Mouse (Mus musculus): ENCODE measurements around the gene Stk38.
"Not testable (repeated sequence)": the region's sequence is repeated elsewhere in the genome, so short reads cannot be mapped to it uniquely, and the experiment has no call there.

Gene Stk38

DNA sequence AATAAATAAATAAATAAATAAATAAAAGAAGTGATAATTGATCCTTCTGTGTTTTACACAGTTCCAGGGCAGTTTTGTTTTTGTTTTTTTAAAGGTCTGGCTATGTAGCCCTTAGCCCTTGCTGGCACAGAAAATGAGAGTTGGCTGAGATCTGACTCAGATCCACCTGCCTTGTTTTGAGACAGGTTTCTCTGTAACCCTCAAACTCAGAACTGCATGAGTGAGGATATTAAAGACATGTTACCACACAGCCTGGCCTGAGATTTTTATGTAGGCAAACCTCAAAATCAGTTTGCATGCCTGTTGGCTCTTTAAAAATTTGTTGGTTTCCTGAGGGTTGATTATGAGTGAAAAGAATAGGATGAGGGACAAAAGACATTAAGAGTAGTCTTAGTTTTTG lies 27.7 kb upstream of the Stk38 start:
- DNase-seq (ENCODE audit: low spot score in 2 of 2): no peak

DNA sequence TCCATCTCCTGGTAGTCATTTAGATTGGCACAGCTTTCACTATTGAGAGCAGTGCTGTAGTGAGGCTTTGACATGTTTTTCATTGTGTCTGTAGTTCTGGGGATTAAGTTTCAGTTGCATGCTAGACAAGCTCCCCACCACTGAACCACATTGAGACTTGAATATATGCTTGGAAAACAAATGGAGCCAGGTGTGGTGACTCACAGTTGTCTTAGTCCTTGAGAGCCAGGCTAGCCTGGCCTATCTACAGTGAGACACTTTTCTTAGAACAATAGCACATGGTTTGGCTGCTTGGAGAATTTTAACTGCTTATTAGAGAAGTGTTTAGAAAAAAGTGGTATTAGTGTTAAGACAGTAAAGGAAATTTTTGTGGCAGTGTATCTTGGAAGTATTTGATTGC lies 26.5 kb upstream of the Stk38 start:
- no peak for DNase-seq (ENCODE audit: low spot score in 2 of 2)

DNA sequence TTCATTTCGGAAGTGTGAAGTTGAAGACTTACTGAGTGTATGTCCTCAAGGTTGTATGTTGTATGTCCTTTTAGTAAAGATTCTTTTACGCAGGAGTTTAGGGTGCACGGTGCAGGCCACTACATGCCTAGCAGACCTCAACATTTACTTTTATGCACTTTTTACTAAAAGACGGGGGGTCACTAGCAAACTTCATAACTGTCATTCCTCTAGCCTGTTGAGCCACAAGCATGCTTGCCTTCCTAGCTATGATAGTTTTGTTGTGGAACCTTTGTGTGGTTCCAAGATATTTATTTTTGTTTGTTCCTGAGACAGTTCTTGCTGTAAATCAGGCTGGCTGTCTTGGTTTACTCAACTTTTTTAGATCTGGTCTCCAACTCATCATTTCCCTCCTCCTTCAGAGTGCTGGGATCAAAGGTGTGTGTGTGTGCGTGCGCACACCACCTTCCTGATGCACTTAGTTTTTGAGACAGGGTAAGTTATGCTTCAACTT lies 25.8 kb upstream of the Stk38 start:
- no peak for DNase-seq (ENCODE audit: low spot score in 2 of 2)

DNA sequence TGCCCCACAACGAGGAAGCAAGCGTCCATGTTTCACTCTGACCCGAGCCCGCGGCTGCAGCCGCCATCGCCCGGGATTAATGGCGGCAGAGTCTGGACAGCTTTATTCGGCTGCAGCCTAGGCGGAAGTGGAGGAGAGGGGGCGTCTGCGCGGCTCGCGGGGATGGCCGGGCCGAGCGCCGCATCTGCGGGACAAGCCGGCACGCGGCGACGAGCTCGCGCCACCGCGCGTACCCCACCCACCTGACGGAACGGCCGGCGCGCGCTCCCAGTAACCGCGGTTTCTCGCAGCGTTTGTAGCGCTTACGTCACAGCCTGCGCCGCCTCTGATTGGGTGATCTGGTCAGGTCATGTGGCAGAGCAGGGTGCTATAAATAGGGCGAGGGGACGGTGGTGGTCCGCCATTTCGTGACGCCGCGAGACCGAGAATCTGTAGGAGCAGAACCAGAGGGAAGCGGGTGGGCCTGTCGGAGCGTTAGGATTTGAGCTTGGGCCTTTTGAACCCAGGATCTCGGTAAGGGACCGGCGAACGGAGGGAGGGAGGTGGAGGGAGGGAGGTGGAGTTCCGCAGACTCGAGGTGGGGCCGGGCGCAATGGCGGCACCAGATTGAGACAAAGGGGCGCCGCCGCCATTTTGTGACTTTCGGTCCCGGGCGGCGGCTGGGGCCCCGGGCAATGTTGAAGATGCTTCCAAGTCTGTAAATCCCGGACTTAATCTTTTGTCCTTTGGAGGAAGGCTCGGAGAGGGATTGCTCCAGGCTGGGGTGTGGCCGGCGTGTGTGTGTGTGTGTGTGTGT lies 24.7 kb upstream of the Stk38 start, which contains the start of gene Srsf3:
Gene Srsf3 (plus strand): TSS at position 355 of the 796 bp plus-strand sequence.
- peak; percentile 97 to 100 for DNase-seq (ENCODE audit: low spot score in 2 of 2)

DNA sequence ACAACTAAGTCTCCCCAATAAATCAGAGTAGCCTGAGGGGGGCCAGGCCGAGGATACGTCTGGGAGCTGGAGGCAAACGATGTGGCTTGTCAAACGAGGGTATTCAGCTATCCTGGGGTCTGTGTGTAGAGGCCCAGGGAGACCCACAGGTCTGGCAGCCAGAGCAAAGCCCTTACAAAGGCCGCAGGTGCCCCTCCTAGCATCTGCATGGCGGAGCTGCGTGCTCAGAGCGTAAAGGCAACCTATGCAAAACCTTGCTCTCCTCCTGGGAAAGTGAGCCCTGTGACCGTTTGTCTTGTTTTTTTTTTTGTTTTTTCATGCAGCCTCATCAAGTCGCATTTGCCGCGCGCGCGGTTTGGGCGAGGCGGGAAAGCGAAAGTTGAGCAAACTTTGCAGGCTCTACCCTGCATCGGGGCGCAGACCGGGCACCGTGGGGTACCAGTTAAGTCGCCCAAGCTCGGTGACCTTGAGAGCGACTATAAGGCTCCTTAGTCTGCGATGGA lies 24.0 kb upstream of the Stk38 start:
- no peak for DNase-seq (ENCODE audit: low spot score in 2 of 2)

DNA sequence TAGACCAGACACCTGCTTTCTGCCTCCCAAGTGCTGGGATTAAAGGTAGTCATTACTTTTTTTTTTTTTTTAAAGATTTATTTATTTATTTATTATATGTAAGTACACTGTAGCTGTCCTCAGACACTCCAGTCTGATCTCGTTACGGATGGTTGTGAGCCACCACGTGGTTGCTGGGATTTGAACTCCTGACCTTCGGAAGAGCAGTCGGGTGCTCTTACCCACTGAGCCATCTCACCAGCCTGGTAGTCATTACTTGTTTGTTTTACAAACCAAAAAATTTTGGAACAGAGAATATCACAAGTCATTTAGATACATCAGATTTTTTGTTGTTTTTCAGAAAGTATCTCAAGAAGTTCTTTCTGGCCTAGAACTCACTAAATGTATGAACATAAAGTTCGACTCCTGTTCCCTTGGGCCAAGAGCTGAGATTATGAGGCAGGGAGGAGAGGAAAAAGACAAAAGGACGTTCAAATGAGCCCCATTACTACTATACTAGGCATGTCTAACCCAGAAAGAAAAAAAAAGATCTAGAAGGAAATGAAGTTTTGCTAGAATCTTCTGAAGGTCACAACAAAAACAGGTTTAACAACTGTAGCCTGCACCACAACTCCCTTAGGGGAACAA lies 23.4 kb upstream of the Stk38 start:
- DNase-seq (ENCODE audit: low spot score in 2 of 2): not testable (repeated sequence)

DNA sequence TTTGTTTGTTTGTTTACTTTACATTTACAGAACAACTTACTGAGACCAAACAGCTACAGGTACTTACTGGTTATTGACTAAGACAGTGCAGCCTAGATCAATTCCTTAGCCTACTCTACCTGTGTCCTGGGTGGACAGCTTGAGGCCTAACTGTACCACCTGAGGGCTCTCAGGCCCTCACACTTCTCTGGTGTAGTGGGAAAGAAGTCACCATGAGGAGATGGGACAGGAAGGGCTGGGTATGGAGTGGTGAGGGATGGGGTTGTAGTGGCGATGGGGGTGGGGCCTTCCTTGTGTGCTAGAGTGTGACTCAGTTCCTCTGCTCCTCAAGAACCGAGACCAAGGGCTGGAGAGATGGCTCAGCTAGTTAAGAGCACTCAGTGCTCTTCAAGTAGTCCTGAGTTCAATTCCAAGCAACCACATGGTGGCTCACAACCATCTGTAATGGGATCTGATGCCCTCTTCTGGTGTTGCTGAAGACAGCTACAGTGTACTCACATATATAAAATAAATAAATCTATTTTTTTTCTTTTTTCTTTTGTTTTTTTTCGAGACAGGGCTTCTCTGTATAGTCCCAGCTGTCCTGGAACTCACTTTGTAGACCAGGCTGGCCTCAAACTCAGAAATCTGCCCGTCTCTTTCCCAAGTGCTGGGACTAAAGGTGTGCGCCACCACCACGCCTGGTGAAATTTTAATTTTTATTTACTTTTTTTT lies 22.7 kb upstream of the Stk38 start:
- DNase-seq (ENCODE audit: low spot score in 2 of 2): no peak

DNA sequence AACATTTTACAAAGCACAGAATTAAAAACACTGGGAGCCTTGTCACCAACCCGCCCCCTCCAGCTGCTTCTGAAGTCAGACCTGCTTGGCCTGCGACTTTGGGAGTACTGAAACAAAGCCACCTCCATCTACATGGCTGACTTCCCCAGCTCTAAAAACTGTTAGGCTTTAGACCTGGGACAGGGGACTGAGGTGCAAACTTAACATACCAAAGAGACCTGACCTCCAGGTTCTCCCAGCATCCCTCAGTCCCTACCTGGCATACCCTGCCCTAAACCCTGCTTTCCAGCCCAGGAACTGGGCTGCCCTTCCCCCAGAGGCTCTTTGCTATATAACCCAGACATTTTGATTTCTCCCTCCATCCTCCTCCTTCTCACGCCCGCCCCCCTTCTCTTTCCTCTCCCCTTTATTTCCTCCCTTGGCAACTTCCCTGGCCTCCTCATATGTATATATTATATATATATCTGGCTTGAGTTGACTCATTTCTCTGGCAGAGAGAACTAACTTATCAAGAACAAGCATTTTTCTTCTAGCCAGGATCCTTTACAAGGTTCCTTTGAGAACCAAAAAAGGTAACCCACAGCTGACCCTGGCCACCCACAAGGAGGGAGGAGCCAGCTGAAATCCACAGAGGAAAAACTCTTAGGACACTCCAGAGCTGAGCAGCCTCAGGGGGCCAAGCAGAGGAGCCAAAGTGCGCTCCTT lies 19.0 kb upstream of the Stk38 start:
- no peak for DNase-seq (ENCODE audit: low spot score in 2 of 2)

DNA sequence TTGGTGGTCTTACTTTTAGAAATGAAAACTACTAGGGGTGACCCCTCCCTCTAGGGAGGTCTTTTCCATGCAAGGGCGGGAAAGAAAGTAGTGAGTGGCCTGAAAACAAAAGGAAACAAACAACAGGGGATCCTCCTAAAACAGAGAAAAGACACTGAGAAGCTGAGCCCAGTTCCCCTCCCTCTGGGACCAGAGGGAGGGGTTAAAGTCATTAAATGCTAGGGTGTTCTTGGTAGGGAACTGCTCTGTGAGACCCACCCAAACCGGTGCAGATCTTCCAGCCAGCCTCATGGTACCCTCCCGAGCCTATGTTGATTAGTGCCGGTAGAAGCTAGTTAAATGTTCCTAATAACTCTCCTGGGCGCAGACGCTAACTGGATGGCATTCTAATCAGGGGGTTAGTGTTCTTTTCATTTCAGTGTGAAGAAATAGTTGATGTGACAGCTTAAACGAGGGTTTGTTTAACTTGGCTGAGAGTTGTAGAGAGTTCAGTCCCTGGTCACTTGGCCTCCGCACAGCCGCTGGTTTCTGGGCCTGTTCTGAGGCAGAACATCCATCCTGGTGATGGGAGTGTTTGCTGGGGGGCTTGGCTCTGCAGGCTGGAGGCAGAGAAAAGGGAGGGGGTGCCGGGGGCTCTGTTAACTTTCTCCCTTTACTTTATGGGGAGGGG lies 17.2 kb upstream of the Stk38 start:
- DNase-seq (ENCODE audit: low spot score in 2 of 2): no peak

DNA sequence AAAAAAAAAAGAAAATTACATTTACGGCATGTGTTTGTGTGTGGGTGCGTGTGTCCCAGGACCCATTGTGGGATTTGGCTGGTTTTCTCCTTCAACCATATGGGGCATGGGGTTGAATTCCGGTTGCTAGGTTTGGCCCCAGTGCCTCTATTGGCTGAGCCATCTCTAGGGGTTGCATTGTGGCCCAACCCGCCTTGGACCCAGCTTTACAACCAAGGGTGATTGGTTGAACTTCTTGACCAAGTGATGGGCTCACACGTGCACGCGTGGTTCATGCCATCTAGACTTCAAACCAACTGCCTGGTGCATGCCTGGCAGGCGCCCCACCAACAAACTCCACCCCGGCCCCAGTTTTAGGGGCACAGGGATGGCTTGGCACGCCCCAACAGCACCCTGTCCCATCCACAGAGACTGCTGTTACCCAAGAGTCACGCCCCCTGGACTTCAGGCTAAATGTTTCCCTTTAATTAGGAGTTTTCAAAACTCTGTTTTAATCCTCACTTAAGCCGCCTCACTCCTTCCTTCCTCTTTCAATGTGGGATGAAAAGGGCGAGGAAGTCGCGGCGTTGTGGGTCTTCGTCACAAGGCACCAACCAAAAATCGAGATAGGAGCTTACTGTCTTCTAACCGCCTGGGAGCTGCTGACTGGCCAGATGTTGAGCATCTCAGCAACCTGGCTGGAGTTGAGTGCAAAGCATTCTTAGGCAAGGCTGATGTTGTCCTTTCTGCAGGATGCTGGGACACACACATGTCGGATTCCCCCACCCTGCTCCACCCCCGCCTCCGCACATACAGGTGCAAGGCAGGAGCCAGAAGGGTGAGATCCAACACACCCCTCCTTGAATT lies 16.5 kb upstream of the Stk38 start:
- DNase-seq (ENCODE audit: low spot score in 2 of 2): no peak

DNA sequence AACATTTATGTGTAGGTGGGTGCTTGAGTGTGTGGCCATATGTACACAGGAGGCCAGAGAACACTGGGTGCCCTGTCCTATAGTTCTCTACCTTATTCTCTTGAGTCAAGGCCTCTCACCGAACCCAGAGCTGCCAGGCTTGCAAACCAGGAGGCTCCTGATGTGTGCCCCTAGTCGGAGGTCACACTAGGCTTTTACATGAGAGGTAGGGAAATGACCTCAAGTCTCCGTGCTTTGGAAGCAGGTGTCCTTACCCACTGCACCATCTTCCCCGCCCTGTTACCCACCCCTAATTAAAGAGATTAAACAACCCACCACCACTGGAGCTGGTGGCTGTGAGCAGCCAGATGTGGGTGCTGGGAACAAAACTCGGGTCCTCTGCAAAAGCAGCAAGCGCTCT lies 15.6 kb upstream of the Stk38 start:
- no peak for DNase-seq (ENCODE audit: low spot score in 2 of 2)

DNA sequence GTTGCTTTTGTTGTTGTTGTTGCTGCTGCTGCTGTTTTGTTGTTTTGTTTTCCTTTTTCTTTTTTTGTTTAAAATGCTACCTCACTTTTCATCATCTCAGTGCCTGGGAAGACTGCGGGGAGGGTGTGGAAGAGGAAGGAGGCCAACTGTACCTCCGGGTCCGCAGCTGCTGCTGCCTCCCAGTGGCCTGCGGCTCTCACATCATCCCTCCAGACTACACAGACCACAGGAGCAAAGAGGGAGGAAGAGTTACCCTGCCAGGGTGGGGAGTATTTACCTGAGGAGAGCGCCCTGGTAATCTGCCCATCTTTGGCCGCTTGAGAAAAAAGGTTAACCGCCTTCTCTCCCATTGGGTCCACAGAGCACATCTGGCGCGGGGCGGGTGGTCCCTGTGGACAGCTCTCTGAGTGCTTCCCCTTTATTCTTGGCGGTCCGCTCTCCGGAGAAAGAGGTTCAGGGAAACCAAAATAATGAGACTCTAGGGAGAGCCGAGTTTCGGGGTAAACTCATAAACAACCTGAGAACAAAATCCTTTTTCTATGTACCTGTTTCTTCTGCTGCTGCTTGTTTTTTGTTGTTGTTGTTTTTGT lies 14.5 kb upstream of the Stk38 start:
- DNase-seq (ENCODE audit: low spot score in 2 of 2): no peak

DNA sequence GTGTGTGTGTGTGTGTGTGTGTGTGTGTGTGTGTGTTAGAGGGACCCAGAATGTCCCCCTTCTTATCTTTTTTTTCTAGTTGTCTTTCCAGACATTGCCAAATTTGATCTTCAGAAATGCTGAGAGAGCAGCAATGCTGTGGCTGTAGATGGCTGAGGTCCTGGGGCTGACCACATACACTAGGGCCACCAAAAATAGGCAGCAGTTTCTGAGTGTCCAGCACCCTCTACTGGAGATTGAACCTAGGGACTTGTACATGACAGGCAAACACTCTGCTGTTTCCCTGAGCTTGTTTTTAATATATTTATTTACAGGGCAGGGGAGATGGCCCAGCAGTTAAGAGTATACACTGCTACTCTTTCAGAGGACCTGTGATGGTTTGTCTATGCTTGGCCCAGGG lies 12.6 kb upstream of the Stk38 start:
- DNase-seq (ENCODE audit: low spot score in 2 of 2): no peak

DNA sequence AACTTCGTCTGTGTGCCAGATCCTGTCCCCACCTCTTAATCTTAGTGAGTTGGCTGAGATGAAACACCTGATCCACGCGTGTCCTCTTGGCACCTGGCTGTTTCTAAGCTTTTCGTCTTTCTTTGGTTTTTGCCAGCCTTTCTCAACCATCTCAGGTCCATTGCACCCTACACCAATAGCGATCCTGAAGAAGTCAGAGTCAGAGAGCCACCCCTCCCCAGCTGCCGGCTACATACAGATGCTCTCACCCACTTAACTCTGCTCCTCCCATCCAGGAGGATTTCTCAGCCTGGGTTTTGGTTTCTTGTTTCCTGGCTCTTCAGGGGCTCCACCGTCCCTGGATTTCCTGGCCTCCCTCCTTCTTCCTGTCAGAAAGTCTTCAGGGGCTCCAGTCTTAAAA lies 11.6 kb upstream of the Stk38 start:
- no peak for DNase-seq (ENCODE audit: low spot score in 2 of 2)

DNA sequence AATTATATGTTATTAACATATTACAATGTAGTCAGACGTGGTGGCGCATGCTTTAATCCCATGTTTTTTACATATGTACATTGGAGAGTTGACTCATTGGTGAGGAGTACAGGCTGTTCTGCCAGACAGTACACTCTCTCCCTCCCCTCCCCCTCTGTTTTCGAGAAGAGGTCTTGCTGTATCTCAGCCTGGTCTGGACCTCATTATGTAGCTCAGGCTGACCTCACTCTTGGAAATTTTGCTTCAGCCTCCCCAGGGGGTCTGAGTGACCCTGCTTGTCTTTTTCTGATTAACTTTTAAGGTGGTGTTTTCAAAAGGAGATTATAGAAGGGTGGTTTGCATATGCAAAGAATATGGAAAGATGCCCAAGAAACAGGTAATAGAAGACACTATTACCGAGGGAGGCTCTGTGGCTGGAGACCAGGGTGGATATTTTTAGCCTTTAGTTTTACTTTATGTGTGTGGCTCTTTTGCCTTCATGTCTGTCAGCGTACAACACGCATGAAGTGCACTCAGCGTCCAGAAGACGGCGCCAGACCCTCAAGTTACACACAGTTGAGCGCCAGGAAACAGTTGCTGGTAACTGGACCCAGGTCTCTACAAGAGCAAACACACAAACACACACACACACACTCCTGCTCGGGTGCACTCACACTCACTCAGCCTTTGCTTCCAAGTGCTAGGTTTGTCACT lies 10.6 kb upstream of the Stk38 start:
- no peak for DNase-seq (ENCODE audit: low spot score in 2 of 2)

DNA sequence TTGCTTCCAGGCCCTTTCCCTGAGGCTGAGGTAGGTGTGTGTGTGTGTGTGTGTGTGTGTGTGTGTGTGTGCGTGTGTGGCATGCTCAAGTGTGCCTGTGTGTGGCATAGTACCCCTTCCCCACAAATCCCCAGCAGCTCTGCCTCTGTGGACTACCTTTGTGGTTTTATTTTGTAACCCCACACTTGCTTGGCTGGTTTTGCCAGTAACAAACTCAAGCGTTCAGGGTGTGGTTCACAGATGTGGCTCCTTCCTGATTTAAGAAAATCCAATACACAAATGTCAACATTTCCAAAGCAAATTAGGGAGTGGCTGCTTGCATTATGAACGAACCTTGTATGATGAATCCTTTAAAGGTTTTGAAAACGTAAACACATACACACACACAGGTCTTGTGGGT lies 8.9 kb upstream of the Stk38 start:
- DNase-seq (ENCODE audit: low spot score in 2 of 2): no peak

DNA sequence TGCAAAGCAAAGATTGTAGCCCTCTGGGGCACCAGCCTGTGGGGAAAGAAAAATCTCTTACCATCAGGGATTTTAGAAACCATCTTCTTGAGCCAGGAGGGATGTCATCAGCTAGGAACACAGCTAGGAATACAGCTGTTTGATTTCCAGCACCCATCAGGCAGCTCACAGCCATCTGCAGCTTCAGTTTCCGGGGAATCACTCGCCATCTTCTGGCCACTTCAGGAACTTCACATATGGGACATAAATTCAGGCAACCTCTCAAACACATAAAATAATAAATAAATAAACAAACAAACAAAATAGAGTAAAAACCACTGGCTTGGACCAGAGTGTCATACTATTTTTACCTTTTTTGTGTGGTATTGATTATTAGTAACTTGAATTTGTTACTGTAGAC lies 7.8 kb upstream of the Stk38 start:
- DNase-seq (ENCODE audit: low spot score in 2 of 2): no peak

DNA sequence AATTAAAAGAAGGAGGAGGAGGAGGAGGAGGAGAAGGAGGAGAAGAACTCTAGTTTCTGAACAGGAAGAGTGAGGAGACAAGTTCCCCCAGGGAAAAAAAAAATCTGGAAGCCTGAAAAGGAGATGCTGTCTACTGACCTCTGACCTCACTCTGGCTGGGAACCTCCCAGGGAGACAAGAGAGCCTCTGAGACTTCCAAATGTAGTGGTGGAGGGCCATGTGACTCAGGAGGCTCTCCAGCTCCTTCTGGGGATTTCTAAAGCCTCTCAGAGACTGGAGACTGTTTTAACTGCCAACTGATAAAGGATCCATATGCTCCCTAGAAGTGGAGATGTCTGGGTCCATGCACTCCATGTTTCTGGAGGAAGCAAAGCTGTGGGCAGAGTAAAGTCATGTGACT lies 6.4 kb upstream of the Stk38 start:
- DNase-seq (ENCODE audit: low spot score in 2 of 2): no peak

DNA sequence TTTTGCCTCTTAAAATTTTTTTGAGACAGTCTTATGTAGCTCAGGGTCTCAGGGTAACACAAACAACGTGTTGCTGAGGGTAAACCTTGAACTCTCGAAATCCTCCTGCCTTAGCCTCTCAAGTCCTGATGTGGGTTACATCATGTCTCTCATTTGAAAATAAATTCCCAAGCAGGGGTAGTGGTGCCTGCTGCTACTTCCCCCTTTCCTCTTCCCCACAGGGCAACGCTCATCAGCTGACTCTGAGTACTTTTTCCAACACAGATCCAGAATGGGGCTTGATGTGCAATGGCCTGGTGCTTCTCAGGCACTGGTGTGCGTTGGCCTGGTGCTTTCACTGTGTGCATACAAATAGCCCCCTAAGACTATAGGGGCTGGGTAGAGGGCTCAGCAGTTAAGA lies 1.4 kb upstream of the Stk38 start:
- DNase-seq (ENCODE audit: low spot score in 2 of 2): no peak

DNA sequence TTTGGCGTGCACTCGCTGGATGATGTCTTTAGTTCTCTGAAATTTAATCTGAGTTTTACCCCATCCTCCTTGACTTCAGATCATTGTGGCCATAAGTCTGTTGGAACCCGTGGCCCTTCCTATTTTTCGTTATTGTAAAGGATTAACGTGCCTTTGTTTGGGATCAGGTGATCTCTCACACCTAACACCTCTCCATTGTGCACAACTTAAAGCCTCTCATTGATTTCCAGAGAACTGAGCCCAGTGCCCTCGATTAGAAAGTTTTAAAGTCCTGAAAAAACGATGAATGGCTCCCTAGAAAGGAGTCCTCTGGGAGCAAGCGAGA lies 493 bp upstream of the Stk38 start:
- DNase-seq (ENCODE audit: low spot score in 2 of 2): no peak
